Mouse (Mus musculus) lung, adult 2 months (tissue): ENCODE results near the gene Il1rap. TPM values are rescaled to one million over a fixed set of nuclear protein-coding genes. Genes with fewer than 3 reads are reported as not detected.

Experiments used
- DNase-seq: peaks from one replicate; pipeline ENCODE4 v3.0.0; 2022
- H3K4me1 ChIP-seq: fragments of 200-500 bp; 2 replicates; pipeline ENCODE4 v1.6.1; 2011; ENCODE audit warnings: low read length; ENCODE audit not compliant: control insufficient read depth, insufficient read depth
- H3K4me3 ChIP-seq: fragments of 200-500 bp; replicated peaks from 2 replicates; pipeline ENCODE3; 2011; ENCODE audit warnings: low read depth, mild to moderate bottlenecking, control low read depth, low read length; ENCODE audit errors: extremely low read depth
- CTCF ChIP-seq: fragments of 200-500 bp; IDR thresholded peaks from 2 replicates; pipeline ENCODE4 v1.5.1; 2011; ENCODE audit warnings: mild to moderate bottlenecking, low read length, control low read depth; ENCODE audit not compliant: insufficient read depth
- POLR2A ChIP-seq: fragments of 200-500 bp; IDR thresholded peaks from 2 replicates; pipeline ENCODE4 v1.6.1; 2011; ENCODE audit warnings: low read depth, mild to moderate bottlenecking, control low read depth, low read length, borderline replicate concordance; ENCODE audit errors: extremely low read depth
- WGBS: fragments of 180-500 bp; shearing (Covaris S2); methylation state at CpG from one replicate; pipeline ENCODE4 v1.1.7; 2018; 5-methylcytosine and 5-hydroxymethylcytosine counted together
- polyA plus RNA-seq: library from polyadenylated mRNA; depleted of rRNA; stranded (reverse); fragments of >200 nt; gene quantifications from 2 replicates; pipeline ENCODE4 v1.2.3, GENCODE M21; 2012; rRNA removed

The Il1rap gene
- polyA plus RNA-seq, result 4.6 and 7.1 TPM in 2 replicates

GRCm38 (mm10) chr16:26581048-26581912, at the start of gene Il1rap:
Gene Il1rap, plus strand, starts transcription at chr16:26581704.
- WGBS, result 3% methylated on average over 51 of the region's 51 CpGs
- TF ChIP-seq CTCF (no peak), POLR2A (peak; percentile 92)
- Histone ChIP-seq H3K4me1 (peaks cover 5% of the 10 kb centered on the region; the same call in 1 of the 2 replicates), H3K4me3 (peak within 1 kb of the TSS; percentile 95)
- DNase-seq, result peak; percentile 92

- DNase-seq, result no peak
- Histone ChIP-seq H3K4me1 (no peaks in the 10 kb centered on the region), H3K4me3 (no peak overlapping the region)
- TF ChIP-seq POLR2A, result no peak
- no peak for TF ChIP-seq CTCF
- 40% methylated on average over 1 of the region's 1 CpGs for WGBS
Observed at GRCm38 (mm10) chr16:26532287-26532686, 49.2 kb upstream of the Il1rap start.

GRCm38 (mm10) chr16:26546170-26546878, 35.2 kb upstream of the Il1rap start:
- no peak for TF ChIP-seq POLR2A
- TF ChIP-seq CTCF, result no peak
- Histone ChIP-seq H3K4me3 (no peak overlapping the region), H3K4me1 (no peaks in the 10 kb centered on the region)
- 22% methylated on average over 7 of the region's 7 CpGs for WGBS
- no peak for DNase-seq

GRCm38 (mm10) chr16:26546879-26547206, 34.7 kb upstream of the Il1rap start:
- TF ChIP-seq POLR2A (no peak), CTCF (no peak)
- 58% methylated on average over 1 of the region's 1 CpGs for WGBS
- Histone ChIP-seq H3K4me3 (no peak overlapping the region), H3K4me1 (no peaks in the 10 kb centered on the region)
- no peak for DNase-seq

DNA sequence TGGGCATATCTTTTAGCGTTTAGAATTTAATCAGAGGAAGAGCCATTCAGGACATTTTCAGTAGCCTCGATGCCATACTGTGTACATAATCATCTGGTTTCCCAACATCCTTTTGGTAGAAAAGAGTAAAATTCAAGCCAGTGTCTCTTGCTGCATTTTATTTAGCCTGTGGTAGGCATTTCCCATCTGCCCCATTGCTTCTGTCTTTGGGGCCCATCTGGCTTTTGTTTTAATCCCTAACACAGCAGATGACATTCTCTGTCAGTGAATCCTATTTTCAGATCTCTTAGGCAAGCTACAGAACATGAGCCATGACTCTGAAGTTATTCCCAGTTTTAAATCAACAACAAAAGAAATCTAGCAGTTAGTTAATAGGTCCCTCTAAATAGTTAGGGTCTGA, 32.3 kb upstream of the Il1rap start:
- TF ChIP-seq CTCF, result no peak
- TF ChIP-seq POLR2A, result no peak
- 78% methylated on average over 2 of the region's 2 CpGs for WGBS
- DNase-seq, result no peak
- no peaks in the 10 kb centered on the region for H3K4me1 ChIP-seq
- no peak overlapping the region for H3K4me3 ChIP-seq

DNA sequence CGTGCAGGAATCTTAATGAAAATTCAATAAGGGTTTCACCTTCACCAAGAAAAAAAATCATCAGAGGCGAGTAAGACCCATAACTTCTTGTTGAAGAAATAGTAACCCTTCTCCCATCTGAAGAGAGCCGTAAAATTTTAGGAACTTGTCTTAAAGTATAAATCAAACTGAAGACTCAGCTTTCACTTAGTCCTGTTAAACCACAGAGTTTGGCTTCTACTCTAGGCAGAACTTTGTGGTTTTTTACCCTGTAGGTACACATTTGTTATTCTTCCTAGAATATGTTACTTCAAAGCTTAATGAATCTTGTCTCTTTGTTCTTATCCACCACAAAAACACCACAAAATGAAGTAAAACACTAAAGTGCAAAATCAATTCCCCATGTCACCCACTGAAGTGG, 29.3 kb upstream of the Il1rap start:
- TF ChIP-seq CTCF (no peak), POLR2A (no peak)
- Histone ChIP-seq H3K4me1 (no peaks in the 10 kb centered on the region), H3K4me3 (no peak overlapping the region)
- DNase-seq, result no peak
- WGBS, result 75% methylated on average over 3 of the region's 3 CpGs

- Histone ChIP-seq H3K4me3 (no peak overlapping the region), H3K4me1 (no peaks in the 10 kb centered on the region)
- no peak for TF ChIP-seq CTCF
- no peak for TF ChIP-seq POLR2A
- DNase-seq, result no peak
- WGBS, result 88% methylated on average over 1 of the region's 1 CpGs
Observed at GRCm38 (mm10) chr16:26558797-26559196, 22.7 kb upstream of the Il1rap start.

- WGBS, result 49% methylated on average over 2 of the region's 2 CpGs
- Histone ChIP-seq H3K4me3 (no peak overlapping the region), H3K4me1 (no peaks in the 10 kb centered on the region)
- no peak for DNase-seq
- no peak for TF ChIP-seq POLR2A
- no peak for TF ChIP-seq CTCF
Observed at GRCm38 (mm10) chr16:26561743-26562142, 19.8 kb upstream of the Il1rap start.

- H3K4me1 ChIP-seq, result no peaks in the 10 kb centered on the region
- no peak overlapping the region for H3K4me3 ChIP-seq
- WGBS, result 67% methylated on average over 2 of the region's 2 CpGs
- no peak for DNase-seq
- TF ChIP-seq CTCF (no peak), POLR2A (no peak)
Observed at GRCm38 (mm10) chr16:26562771-26563170, 18.7 kb upstream of the Il1rap start.
